Mouse (Mus musculus): Measurements from ENCODE around the gene Gm14151.
"Not testable (repeated sequence)": the region's sequence is repeated elsewhere in the genome, so short reads cannot be mapped to it uniquely, and the experiment has no call there.

Gm14151 gene

DNA sequence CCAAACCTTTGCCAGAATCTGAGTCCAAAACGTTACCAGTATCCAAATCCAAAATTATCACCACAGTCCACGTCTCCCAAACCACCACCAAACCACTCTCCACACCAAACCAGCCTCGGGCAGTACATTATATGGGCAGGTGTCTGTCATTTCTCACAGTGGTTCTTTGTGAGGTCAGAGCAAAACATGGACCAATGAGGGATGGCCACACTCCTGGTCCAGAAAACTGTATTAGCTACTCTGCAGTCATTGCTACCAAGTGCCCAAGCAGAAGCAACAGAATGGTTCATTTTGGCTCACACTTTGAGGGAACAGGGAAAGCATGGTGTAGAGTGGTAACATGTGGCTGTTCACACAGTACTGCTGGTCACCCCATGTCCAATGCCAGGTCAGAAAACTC lies at the start of gene Gm14151:
Gm14151 (minus strand) TSS at position 101 of the 400 bp plus-strand sequence.
- not testable (repeated sequence) for DNase-seq (ENCODE audit: low spot score in 2 of 2)

DNA sequence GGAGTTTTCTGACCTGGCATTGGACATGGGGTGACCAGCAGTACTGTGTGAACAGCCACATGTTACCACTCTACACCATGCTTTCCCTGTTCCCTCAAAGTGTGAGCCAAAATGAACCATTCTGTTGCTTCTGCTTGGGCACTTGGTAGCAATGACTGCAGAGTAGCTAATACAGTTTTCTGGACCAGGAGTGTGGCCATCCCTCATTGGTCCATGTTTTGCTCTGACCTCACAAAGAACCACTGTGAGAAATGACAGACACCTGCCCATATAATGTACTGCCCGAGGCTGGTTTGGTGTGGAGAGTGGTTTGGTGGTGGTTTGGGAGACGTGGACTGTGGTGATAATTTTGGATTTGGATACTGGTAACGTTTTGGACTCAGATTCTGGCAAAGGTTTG lies 5.8 kb upstream of the Gm14151 start, which contains the start of gene Gm14147:
Gm14147 (plus strand) TSS at position 301 of the 400 bp plus-strand sequence.
- not testable (repeated sequence) for DNase-seq (ENCODE audit: low spot score in 2 of 2)

DNA sequence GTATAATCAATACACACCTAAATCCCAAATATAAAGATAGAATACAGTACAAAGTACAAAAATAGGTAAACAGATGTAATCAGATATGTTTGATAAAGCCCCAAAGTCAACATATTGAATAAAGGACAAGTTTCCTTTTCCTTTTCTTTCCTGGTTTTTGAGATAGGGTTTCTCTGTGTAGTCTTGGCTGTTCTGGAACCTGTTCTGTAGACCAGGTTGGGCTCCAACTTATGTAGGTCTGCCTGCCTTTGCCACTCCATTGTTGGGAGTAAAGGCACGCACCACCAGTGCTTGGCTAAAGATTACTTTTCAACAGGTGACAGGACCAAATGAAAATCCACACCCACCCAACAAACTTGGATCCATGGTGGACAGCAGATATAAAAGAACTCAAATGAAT lies 35.5 kb downstream of the Gm14151 start:
- no peak for DNase-seq (ENCODE audit: low spot score in 2 of 2)

DNA sequence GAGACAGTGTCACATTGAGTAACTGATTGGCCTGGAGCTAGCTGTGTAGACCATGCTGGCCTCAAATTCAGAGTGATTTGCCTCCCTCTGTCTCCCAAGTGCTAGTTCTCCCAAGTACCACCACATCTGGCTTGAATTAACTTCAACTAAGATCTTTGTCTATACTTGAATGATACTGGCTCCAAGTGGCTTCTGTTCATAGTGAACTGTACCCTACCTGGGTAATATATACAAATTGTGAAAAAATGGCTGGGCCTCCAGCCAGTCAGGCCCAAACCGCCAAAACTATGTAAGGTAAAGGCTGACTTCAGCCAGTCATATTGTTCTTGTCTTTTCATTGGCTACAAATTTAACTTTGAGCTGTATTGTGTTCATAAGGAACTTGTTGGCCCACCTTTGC lies 51.7 kb downstream of the Gm14151 start:
- no peak for DNase-seq (ENCODE audit: low spot score in 2 of 2)

DNA sequence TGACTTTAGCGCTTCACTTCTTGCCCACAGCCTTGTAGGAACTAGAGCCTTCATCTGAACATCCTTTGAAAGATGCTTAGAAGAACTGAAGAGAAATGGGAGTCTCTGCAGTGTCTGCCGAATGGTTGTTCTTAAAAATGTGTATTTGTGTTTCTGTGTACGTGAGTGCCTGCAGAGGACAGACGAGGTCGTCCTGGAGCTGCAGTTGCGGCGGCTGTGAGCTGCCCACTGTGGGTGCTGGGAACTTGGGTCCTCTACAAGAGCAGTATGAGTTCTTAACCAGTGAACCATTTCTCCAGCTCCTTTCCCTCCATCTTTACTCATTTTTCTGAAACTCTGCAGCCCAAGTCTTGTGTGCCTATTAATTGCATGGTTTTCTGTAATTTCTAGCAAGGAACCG lies 52.4 kb downstream of the Gm14151 start:
- no peak for DNase-seq (ENCODE audit: low spot score in 2 of 2)

DNA sequence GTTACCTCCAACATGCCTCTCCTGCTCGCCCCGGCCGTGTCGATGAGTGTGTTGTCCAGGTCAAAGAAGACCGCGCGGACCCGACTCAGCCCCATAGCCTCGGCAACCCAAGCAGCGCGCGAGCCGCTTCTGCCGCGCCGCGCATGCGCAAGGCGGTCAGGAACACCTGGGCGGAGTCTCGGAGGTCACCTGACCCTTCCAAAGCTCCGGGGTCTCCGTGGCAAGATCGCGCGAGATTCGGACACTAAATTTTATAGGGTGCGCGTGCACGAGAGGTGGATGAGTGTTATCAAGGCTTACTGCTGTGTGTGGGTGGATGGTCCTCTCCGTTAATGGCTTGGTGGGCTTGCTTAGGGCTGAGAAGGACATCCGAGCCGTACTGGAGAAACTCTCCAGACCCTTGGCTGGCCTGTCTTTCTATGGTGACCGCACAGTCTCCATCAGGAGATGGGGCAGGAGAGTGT lies 52.9 kb downstream of the Gm14151 start, which contains the start of the genes Ninl and Nanp:
Ninl (minus strand) TSS at position 151 of the 464 bp plus-strand sequence.
Nanp (minus strand) TSS at position 167 of the 464 bp plus-strand sequence.
- peak; percentile 78 to 89 for DNase-seq (ENCODE audit: low spot score in 2 of 2)

DNA sequence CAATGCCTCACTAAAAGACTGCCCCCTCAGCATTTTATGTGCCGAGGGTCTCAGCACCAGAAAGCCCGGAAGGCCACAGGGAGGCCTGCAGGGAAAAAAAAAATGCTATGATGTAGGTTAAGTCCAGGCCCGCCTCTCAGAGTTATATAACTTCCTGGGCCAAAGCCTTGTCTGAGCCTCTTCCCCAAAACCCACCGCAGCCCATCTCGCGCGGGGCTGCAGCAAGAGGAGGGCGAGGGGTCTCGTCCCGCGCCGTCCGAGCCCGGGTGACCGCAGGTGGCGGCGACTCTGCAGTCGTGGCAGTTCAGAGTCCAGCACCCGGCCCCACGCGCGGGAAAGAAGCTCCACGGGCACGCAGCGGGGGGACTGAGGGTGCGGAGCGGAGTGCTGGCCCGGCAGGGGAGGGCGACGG lies 53.3 kb downstream of the Gm14151 start:
- DNase-seq (ENCODE audit: low spot score in 2 of 2) = peak in 1 of 2 experiments; percentile 23

DNA sequence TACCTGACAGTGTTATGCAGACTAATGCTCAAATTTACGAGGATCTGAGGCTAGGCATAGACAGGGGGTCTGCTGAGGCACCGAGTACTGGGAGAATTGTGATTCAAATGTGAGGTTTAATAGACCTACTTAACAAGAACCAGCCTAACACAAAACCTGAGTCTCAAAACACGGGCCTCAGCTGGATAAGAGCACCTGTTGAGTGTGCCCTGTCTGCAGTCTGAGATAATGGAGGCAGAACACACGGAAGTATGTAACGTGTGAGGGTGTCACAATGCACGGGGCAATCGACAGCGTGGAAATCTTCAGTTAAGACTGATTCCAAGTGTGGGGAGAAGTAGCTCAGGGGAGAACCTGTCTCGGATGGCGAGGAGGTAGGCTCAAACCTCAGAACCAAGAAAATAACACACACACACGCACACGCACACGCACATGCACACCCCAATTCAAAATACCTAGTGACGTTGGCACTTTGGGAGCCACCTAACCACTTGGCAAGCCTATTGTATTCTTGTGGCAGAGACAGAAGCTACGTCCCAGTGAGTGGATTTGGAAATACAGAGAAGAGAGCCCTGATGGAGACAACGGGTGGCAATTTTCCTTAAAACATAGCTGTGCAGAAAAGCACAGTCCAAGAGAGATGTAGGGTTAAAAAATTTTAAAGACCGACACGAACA lies 54.1 kb downstream of the Gm14151 start:
- no peak for DNase-seq (ENCODE audit: low spot score in 2 of 2)

DNA sequence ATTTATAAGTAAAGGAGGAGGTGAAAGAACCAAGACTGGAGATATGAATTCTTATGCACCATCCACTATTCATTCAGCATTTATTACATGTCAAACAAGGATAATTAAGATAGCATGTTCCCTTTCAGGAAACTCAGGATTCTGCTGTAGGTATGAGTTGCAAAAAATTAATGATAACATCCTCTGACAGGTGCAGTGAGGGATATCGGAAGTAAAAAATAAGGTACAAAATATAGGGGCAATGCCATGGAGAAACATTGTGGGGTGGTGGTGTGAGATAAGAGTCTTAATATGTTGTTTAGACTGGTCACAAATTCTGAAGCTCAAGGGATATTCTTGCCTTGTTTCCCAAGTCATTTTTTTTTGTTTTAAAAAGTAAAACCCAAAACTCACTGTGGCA lies 54.9 kb downstream of the Gm14151 start:
- no peak for DNase-seq (ENCODE audit: low spot score in 2 of 2)
